Mouse (Mus musculus) thymus, postnatal 0 days (tissue): ENCODE data around the gene Gm3047. TPM values are rescaled to one million over a fixed set of nuclear protein-coding genes. Genes with fewer than 3 reads are reported as not detected.
"Not testable (repeated sequence)": the region's sequence is repeated elsewhere in the genome, so short reads cannot be mapped to it uniquely, and the experiment has no call there.

Experiments
- DNase-seq: peaks from one replicate; pipeline ENCODE4 v3.0.0-alpha.2; 2015; ENCODE audit warnings: low spot score
- polyA plus RNA-seq: library from polyadenylated mRNA; unstranded; fragments of >200 nt; fragmentation: Nextera tagmentation; extraction: Ambion mirVana; gene quantifications from 2 replicates; pipeline ENCODE4 v1.2.1, GENCODE M21; 2015

The Gm3047 gene
- polyA plus RNA-seq = not detected in 2 replicates

- not testable (repeated sequence) for DNase-seq
Measured at GRCm38 (mm10) chr14:4555105-4555504, at the start of gene Gm3047. Gm3047 (plus strand) TSS chr14:4555405.

Other genes with a start within 250 kb of the Gm3047 start
- gene Gm3149, start 238.1 kb upstream of the Gm3047 start, polyA plus RNA-seq = 0.34 TPM in 1 of 2 replicates, not detected in the other
- not detected in 2 replicates for gene 2610042L04Rik, start 220.6 kb upstream of the Gm3047 start, polyA plus RNA-seq
- not detected in 2 replicates for gene Gm3159, start 157.9 kb upstream of the Gm3047 start, polyA plus RNA-seq
- gene Gm3164, start 140.0 kb upstream of the Gm3047 start, polyA plus RNA-seq = 0.15 TPM in 1 of 2 replicates, not detected in the other
- gene Gm3173, start 124.4 kb upstream of the Gm3047 start, polyA plus RNA-seq = not detected in 2 replicates
- not detected in 2 replicates for gene Gm3182, start 73.7 kb upstream of the Gm3047 start, polyA plus RNA-seq
- not detected in 2 replicates for gene Gm8159, start 76.9 kb downstream of the Gm3047 start, polyA plus RNA-seq
- not detected in 2 replicates for gene Gm3239, start 108.8 kb downstream of the Gm3047 start, polyA plus RNA-seq
- gene Gm7876, start 153.8 kb downstream of the Gm3047 start, polyA plus RNA-seq = not detected in 2 replicates
- not detected in 2 replicates for gene Gm3252, start 171.4 kb downstream of the Gm3047 start, polyA plus RNA-seq
- gene Gm9602, start 220.9 kb downstream of the Gm3047 start, polyA plus RNA-seq = not detected in 2 replicates